Mouse (Mus musculus) C2C12 (cell line): ENCODE measurements at regions not wholly inside any gene's neighbourhood (a gene's known extent, or its start where the extent isn't known, plus 50 kb on each side); places are given as distances from the start of the nearest gene placed in this dataset.

Experiments
- CEBPB ChIP-seq: IDR thresholded peaks from one replicate; pipeline ENCODE4 v1.6.1; 2011; ENCODE audit warnings: low read depth, mild to moderate bottlenecking, control low read depth, moderate library complexity
- CTCF ChIP-seq: IDR thresholded peaks from one replicate; pipeline ENCODE4 v1.5.1; 2011; ENCODE audit not compliant: control insufficient read depth, insufficient read depth, insufficient read length
- MAX ChIP-seq: IDR thresholded peaks from one replicate; pipeline ENCODE4 v1.6.1; 2011; ENCODE audit warnings: mild to moderate bottlenecking, control low read depth
- MYOD1 ChIP-seq: IDR thresholded peaks from one replicate; pipeline ENCODE4 v1.6.1; 2011; ENCODE audit warnings: low read depth; ENCODE audit not compliant: control insufficient read depth, insufficient read length
- MYOG ChIP-seq: IDR thresholded peaks from one replicate; pipeline ENCODE4 v1.6.1; 2011; ENCODE audit not compliant: control insufficient read depth, insufficient read length; ENCODE audit errors: extremely low read depth
- USF1 ChIP-seq: IDR thresholded peaks from one replicate; pipeline ENCODE4 v1.6.1; 2011; ENCODE audit warnings: low read depth, mild to moderate bottlenecking, control low read depth, moderate library complexity

- no peak for TF ChIP-seq MYOG
- TF ChIP-seq CTCF: no peak
- TF ChIP-seq MYOD1: no peak
- TF ChIP-seq USF1: no peak
- no peak for TF ChIP-seq MAX
- no peak for TF ChIP-seq CEBPB
These were observed 148.6 kb upstream of the Plxnc1 start for GRCm38 (mm10) chr10:95093266-95093665.
